Mouse (Mus musculus) T-cell, adult 2 months (primary cell): ENCODE data around the gene Pgm3.

Experiments used
- DNase-seq: peaks from one replicate; pipeline ENCODE4 v3.0.0; 2022; ENCODE audit warnings: low spot score

Pgm3 gene

DNA sequence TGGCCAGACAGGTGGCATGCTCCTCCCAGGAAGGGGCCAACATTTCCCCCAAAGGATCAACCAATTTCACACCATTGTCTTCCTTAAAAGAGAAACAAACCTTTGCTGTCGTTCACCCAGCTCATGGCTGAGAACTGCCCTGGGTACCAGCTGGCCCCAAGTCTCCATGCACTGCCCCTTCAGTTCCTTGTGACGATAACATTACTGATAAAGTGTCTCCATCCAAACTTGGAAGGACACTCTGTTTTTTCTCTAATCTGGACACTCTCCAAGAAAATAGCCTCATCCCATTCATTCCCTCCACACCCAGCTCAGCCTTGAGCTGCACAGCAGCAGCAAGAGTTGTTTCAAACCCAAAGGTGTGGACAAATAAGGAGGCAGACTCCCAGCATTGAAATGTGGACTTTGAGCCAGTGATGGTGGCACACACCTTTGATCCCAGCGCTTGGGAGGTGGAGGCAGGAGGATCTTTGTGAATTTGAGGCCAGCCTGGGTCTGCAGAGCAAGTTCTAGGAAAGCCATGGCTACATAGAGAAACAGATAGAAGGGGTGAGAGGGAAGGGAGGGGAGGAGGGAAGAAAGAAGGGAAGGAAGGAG lies 2.2 kb downstream of the Pgm3 start:
- DNase-seq: no peak

DNA sequence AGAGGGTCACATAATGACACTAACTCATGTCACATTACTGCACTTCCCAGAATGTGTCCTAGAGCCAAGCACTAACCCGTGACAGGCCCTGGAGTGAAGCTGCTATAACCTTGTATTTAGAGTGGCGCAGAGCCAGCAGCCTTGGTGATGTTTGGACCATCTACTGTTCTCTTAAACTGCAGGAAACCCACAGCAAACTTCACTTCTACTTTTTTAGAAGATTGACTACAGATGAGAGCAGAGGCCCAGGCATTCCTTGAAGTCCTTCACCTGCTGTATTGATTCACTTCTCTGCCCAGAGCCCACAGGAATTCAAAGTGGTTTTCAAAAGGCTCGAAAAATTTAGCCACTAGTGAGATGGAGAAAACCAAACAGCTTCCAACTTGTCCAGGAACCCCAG lies 11.1 kb downstream of the Pgm3 start:
- no peak for DNase-seq

DNA sequence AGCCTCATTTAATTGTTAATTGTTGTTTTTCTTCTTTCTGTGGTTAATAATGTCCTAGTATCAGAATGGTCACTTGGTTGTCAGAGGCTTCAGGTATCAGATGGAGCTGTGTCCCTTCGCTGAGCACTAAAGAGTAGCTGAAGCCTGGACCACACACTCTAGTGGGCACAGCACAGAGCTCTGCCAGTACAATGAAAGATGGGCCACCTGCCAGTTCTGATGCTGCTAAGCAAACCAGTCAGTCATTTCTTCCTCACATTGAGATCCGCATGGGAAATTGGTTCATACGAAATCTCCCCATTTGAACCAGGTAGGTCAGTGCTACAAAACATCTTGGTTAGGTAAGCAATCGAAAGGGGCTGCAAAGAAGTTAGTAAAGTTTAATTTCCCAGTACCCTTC lies 17.0 kb downstream of the Pgm3 start:
- DNase-seq: no peak

DNA sequence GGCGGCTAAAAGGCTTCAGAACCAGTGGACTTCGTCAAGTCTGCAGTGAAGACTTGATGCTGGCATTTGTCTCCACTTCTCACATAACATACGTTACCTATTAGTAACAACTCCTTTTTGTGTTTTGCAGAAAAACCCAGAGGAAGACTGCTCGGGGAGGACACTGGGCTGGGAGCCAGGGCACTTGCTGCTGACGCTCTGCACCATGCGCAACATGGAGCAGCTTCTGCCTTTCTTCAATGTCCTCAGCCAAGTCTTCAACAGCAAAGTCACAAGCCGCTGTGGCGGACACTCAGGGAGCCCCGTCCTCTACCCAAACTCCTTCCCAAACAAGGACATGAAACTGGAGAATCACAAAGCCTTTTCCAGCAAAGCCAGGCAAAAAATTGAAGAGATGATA lies 17.8 kb downstream of the Pgm3 start:
- no peak for DNase-seq

DNA sequence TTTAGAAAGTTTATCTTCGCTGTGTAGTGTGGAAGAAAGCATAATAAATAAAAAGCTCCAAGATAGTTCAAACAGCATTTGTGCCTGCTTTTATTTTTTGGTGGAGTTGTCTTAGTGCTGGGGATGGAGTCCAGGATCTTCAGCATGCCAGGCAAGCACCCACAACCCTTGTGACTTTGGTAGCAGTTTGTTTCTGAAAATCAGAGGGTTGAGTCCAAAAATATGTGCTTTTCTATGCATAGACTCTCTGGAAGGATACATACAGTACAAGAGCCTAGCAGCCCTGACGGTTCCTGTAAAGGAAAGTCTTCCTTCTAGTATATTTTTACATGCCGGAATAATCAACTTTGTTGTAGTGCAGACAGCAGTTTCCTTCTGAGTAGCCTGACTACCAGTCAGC lies 20.9 kb downstream of the Pgm3 start:
- no peak for DNase-seq

DNA sequence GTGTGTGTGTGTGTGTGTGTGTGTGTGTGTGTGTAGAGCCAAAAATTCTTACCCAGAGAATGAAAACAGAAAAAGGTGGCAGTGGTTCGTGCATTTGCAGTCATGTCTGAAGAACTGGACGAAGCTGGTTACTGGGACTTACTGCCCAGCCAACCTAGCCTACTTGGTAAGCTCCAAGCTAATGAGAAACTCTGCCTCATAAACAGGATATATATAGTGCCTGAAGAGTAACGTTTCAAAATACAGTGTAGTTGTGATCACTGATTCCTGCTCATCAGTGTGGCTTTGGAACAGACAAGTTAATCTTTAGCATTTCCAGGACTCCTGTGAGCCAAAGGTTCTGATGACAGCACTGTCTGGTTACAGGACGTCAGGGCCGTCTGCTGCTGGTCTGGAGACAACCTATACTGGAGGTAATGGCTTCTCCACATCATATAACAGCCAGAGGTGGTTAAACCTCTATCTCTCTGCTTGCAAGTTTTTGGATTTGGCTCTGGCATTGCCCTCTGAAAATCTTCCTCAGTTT lies 21.9 kb downstream of the Pgm3 start:
- no peak for DNase-seq

DNA sequence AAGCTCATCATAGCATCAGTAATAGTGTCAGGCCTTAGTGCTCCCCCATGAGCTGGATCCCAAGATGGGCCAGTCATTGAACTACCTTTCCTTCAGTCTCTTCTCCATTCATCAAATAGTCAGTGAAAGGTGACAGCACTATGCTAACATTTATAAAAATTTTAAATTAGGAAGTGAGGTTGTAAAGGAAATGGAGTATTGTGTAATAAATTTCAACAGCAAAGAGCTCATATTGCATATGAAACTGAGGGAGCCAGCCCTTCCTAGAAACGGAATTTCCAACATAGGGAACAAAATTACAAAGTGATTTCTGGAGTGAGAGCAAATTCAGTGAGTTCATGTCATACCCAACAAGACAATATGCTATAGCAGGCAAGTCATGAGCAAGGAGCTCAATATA lies 27.1 kb downstream of the Pgm3 start:
- no peak for DNase-seq

DNA sequence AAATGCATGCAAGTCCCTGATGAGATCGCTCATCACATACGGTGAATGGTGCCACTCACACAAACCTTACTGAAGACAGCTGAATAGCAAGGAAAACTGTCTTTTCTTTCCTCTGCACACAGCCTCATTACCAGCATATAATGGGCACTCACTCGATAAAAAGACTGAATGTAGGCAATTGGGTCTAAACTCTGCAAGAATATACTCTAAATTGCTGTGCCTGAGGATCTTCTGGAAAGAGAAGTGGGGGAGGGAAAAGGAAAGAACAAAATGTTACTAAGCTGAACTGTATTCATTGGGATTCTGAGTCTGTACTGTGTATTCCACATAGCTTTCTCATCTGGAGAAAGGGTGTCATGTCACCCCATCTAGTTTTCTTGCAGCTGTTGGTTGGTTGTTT lies 28.2 kb downstream of the Pgm3 start:
- no peak for DNase-seq

DNA sequence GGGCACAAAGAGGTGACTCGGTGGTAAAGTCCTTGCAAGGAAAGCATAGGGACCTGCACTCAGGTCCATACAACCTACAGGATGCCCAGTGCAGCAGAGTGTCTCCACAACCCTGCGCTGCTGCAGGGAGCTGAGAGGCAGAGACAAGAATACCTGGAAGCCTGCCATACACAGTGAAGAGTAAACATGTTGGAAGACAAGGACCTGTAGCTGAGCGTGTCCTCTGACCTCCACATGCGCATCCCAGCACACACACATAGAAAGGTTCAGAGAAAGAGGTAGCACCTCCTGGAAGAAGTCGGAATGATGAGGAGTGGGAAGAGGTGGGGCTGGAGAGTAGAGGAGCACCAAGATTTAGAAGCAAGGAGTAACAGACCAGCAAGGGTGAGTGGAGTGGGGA lies 37.6 kb downstream of the Pgm3 start:
- DNase-seq: no peak

DNA sequence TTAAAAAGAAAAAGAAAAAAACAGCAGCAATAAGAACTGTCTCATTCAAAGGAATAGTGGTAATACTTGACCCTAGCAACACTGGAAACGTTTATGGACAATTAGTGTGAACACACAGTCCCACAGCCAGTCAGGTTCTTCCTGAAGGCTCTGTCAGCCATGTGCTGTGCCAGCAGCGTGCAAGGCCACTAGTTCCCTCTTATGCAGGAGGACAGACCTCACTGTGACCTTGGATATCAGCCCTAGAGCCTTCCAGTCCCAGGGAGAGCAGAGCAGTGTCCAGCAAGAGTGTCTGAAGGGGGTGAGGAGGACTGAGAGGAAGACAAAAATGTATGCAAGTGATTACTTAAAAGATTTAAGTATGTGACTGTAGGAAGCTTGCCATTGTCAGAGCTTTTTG lies 46.0 kb downstream of the Pgm3 start:
- DNase-seq: no peak

DNA sequence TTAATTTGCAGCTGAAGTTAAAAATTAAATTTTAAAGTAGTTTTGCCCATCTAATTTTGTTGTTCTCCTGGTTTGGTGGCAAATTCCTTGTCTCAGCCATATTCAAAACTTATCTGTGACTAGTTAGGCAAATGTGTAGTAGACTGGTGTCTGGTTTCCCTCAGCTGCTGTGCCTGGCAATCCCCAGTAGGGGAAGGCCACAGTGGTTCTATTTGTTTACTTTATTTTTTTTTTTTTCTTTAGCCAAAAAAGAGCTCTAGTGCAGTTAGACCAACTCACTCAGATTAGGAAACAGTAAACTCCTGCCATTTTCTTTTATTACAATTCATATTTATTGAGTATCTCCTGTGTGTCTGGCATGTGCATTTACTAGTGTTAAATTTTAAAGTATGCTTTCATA lies 49.3 kb downstream of the Pgm3 start:
- DNase-seq: no peak

DNA sequence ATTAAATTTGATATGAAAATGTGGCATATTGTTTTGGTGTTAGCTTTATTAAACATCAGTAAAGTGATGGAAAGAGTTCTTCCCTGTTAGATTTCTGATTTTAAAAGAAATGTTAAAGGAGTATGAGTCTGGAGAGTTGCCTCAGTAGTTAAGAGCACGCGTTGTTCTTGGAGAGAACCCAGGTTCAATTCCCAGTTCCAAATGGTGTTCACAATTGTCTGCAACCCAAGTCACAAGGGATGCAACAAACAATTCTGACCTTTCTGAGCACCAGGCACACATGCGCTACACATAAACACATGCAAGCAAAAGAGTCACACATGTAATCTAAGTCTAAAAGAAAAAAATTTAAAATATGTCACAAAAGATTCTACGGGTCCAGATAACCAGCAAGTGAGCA lies 56.8 kb downstream of the Pgm3 start:
- no peak for DNase-seq

DNA sequence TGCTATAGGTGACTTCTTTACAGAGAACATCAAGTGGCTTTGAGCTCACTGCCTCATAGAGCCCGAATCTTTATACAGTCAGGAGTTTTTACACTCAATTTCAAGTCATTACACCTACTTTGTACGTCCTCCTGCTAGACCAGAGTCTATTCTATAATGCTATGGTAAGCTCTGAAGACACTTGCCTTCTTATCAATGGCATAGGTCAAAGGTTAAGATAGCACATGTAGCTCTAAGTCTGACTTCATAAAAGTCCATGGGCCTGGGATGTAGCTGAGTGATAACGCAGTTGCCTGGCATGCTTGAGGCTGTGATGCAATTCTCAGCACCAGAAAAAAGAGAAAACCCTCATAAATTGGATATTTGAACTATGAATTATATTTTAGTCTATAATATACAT lies 57.3 kb downstream of the Pgm3 start:
- no peak for DNase-seq

DNA sequence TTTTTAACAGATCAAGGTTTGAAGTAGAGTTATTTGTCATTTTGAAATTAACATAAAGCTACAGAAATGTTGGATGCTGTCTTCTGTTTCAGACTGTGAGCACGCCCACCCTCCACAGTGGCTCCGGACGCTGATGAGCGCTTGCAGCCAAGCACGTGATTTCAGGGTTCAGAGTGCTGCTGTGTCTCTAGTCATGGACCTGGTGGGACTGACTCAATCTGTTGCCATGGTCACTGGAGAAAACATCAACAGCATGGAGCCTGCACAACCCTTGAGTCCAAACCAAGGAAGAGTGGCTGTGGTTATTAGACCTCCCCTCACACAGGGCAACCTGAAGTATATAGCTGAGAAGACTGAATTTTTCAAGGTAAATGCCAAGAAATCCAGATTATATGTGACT lies 57.9 kb downstream of the Pgm3 start:
- no peak for DNase-seq

DNA sequence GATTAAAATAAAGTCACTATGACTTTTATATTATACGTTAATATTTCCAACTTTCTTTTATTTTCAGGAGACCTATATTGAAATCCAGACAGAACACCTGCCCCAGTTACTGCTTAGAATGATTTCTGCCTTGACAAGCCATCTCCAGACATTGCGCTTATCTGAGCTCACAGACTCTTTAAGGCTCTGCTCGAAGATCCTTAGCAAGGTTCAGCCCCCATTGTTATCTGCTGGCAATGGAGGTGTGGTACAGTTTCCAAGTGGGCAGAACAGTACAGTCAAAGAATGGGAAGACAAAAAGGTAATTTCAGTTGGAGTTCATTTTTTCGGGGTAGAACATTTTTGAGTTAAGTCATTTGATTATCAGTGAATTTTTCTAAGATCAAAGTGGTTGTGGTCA lies 64.2 kb downstream of the Pgm3 start:
- DNase-seq: no peak
